Mouse (Mus musculus): ENCODE measurements around the gene Arhgdib. TPM values are rescaled to one million over a fixed set of nuclear protein-coding genes. Genes with fewer than 3 reads are reported as not detected.
"Not testable (repeated sequence)": the region's sequence is repeated elsewhere in the genome, so short reads cannot be mapped to it uniquely, and the experiment has no call there.

Arhgdib gene
- total RNA-seq, 1 experiment, result 20.9 TPM

GRCm38 (mm10) chr6:136979274-136980082 lies 37.8 kb upstream of the Arhgdib start:
- Histone ChIP-seq H3K27ac (ENCODE audit: insufficient read depth, low read depth, low read length, poor library complexity, severe bottlenecking) (no peak overlapping the region), H3K9me3 (ENCODE audit: control insufficient read depth, insufficient read depth, low read depth, low read length) (no peaks in the 10 kb centered on the region), H3K36me3 (ENCODE audit: control insufficient read depth, insufficient read depth, low read length, poor library complexity, severe bottlenecking) (no peaks in the 10 kb centered on the region), H3K9ac (ENCODE audit: insufficient read depth, low read depth, low read length, poor library complexity, severe bottlenecking) (no peak overlapping the region), H3K4me3 (ENCODE audit: insufficient read depth in 1 of 2, low read depth in 1 of 2, low read length in 2 of 2, poor library complexity in 1 of 2, severe bottlenecking in 1 of 2) (no peak overlapping the region), H3K4me1 (ENCODE audit: control insufficient read depth in 2 of 2, insufficient read depth in 2 of 2, low read length in 2 of 2, poor library complexity in 1 of 2) (no peaks in the 10 kb centered on the region)
- DNase-seq (ENCODE audit: low read depth, low spot score), result no peak
- in situ Hi-C loops (cut with MboI; ENCODE audit: low sequenced_read_pairs in 2 of 2, unreplicated experiment in 2 of 2), result loop anchor here in 1 of 2 experiments (25.0 kb wide), 1 partner anchor 367 kb away; no protein-coding TSS in a partner anchor
- TF ChIP-seq ZNF384 (IDR thresholded peaks at IDR 0.05; ENCODE audit: low read depth, low read length), result no peak
- TF ChIP-seq HCFC1 (IDR thresholded peaks at IDR 0.05; ENCODE audit: borderline replicate concordance, insufficient read depth, low read length), result no peak
- no peak for TF ChIP-seq ZC3H11A (IDR thresholded peaks at IDR 0.05; ENCODE audit: borderline replicate concordance, low read depth, low read length)
- no peak for TF ChIP-seq CHD2 (IDR thresholded peaks at IDR 0.05; ENCODE audit: low read depth, low read length)
- TF ChIP-seq MAFK (IDR thresholded peaks at IDR 0.05; ENCODE audit: insufficient read depth, low read depth, low read length), result no peak

- H3K27ac ChIP-seq (ENCODE audit: insufficient read depth, low read depth, low read length, poor library complexity, severe bottlenecking); H3K36me3 ChIP-seq (ENCODE audit: control insufficient read depth, insufficient read depth, low read length, poor library complexity, severe bottlenecking); H3K4me3 ChIP-seq (ENCODE audit: insufficient read depth in 1 of 2, low read depth in 1 of 2, low read length in 2 of 2, poor library complexity in 1 of 2, severe bottlenecking in 1 of 2); H3K4me1 ChIP-seq (ENCODE audit: control insufficient read depth in 2 of 2, insufficient read depth in 2 of 2, low read length in 2 of 2, poor library complexity in 1 of 2); H3K9me3 ChIP-seq (ENCODE audit: control insufficient read depth, insufficient read depth, low read depth, low read length); H3K9ac ChIP-seq (ENCODE audit: insufficient read depth, low read depth, low read length, poor library complexity, severe bottlenecking); DNase-seq (ENCODE audit: low read depth, low spot score); in situ Hi-C loops (cut with MboI; ENCODE audit: low sequenced_read_pairs in 2 of 2, unreplicated experiment in 2 of 2): not testable (repeated sequence)
- TF ChIP-seq ZC3H11A (IDR thresholded peaks at IDR 0.05; ENCODE audit: borderline replicate concordance, low read depth, low read length), result peak; percentile 45; the same call in 1 of the 2 replicates
Observed at GRCm38 (mm10) chr6:136968877-136969276, 27.2 kb upstream of the Arhgdib start.

GRCm38 (mm10) chr6:136967466-136967865 lies 25.8 kb upstream of the Arhgdib start:
- H3K4me3 ChIP-seq (ENCODE audit: insufficient read depth in 1 of 2, low read depth in 1 of 2, low read length in 2 of 2, poor library complexity in 1 of 2, severe bottlenecking in 1 of 2), result no peak overlapping the region
- H3K36me3 ChIP-seq (ENCODE audit: control insufficient read depth, insufficient read depth, low read length, poor library complexity, severe bottlenecking), result no peaks in the 10 kb centered on the region
- no peak overlapping the region for H3K9ac ChIP-seq (ENCODE audit: insufficient read depth, low read depth, low read length, poor library complexity, severe bottlenecking)
- in situ Hi-C loops (cut with MboI; ENCODE audit: low sequenced_read_pairs in 2 of 2, unreplicated experiment in 2 of 2), result no loop called here
- no peaks in the 10 kb centered on the region for H3K9me3 ChIP-seq (ENCODE audit: control insufficient read depth, insufficient read depth, low read depth, low read length)
- H3K27ac ChIP-seq (ENCODE audit: insufficient read depth, low read depth, low read length, poor library complexity, severe bottlenecking), result no peak overlapping the region
- TF ChIP-seq HCFC1 (IDR thresholded peaks at IDR 0.05; ENCODE audit: borderline replicate concordance, insufficient read depth, low read length), result no peak
- TF ChIP-seq ZNF384 (IDR thresholded peaks at IDR 0.05; ENCODE audit: low read depth, low read length), result no peak
- TF ChIP-seq ZC3H11A (IDR thresholded peaks at IDR 0.05; ENCODE audit: borderline replicate concordance, low read depth, low read length), result no peak
- no peak for TF ChIP-seq CHD2 (IDR thresholded peaks at IDR 0.05; ENCODE audit: low read depth, low read length)
- TF ChIP-seq MAFK (IDR thresholded peaks at IDR 0.05; ENCODE audit: insufficient read depth, low read depth, low read length), result no peak
- H3K4me1 ChIP-seq (ENCODE audit: control insufficient read depth in 2 of 2, insufficient read depth in 2 of 2, low read length in 2 of 2, poor library complexity in 1 of 2), result peaks cover 3% of the 10 kb centered on the region in 2 experiments; a peak in 1 of 4 replicates
- DNase-seq (ENCODE audit: low read depth, low spot score), result no peak

- DNase-seq (ENCODE audit: low read depth, low spot score), result no peak
- no peak overlapping the region for H3K9ac ChIP-seq (ENCODE audit: insufficient read depth, low read depth, low read length, poor library complexity, severe bottlenecking)
- H3K9me3 ChIP-seq (ENCODE audit: control insufficient read depth, insufficient read depth, low read depth, low read length), result no peaks in the 10 kb centered on the region
- H3K4me3 ChIP-seq (ENCODE audit: insufficient read depth in 1 of 2, low read depth in 1 of 2, low read length in 2 of 2, poor library complexity in 1 of 2, severe bottlenecking in 1 of 2), result no peak overlapping the region
- H3K4me1 ChIP-seq (ENCODE audit: control insufficient read depth in 2 of 2, insufficient read depth in 2 of 2, low read length in 2 of 2, poor library complexity in 1 of 2), result peaks cover 3% of the 10 kb centered on the region in 2 experiments; a peak in 1 of 4 replicates
- TF ChIP-seq CHD2 (IDR thresholded peaks at IDR 0.05; ENCODE audit: low read depth, low read length), result no peak
- TF ChIP-seq ZNF384 (IDR thresholded peaks at IDR 0.05; ENCODE audit: low read depth, low read length), result no peak
- TF ChIP-seq HCFC1 (IDR thresholded peaks at IDR 0.05; ENCODE audit: borderline replicate concordance, insufficient read depth, low read length), result no peak
- TF ChIP-seq ZC3H11A (IDR thresholded peaks at IDR 0.05; ENCODE audit: borderline replicate concordance, low read depth, low read length), result no peak
- TF ChIP-seq MAFK (IDR thresholded peaks at IDR 0.05; ENCODE audit: insufficient read depth, low read depth, low read length), result no peak
- H3K36me3 ChIP-seq (ENCODE audit: control insufficient read depth, insufficient read depth, low read length, poor library complexity, severe bottlenecking), result no peaks in the 10 kb centered on the region
- no peak overlapping the region for H3K27ac ChIP-seq (ENCODE audit: insufficient read depth, low read depth, low read length, poor library complexity, severe bottlenecking)
- in situ Hi-C loops (cut with MboI; ENCODE audit: low sequenced_read_pairs in 2 of 2, unreplicated experiment in 2 of 2), result no loop called here
Observed at GRCm38 (mm10) chr6:136965912-136966311, 24.2 kb upstream of the Arhgdib start.

All from ES-E14 (cell line).